Mouse (Mus musculus): ENCODE results near the gene Ergic1.

Ergic1 gene

DNA sequence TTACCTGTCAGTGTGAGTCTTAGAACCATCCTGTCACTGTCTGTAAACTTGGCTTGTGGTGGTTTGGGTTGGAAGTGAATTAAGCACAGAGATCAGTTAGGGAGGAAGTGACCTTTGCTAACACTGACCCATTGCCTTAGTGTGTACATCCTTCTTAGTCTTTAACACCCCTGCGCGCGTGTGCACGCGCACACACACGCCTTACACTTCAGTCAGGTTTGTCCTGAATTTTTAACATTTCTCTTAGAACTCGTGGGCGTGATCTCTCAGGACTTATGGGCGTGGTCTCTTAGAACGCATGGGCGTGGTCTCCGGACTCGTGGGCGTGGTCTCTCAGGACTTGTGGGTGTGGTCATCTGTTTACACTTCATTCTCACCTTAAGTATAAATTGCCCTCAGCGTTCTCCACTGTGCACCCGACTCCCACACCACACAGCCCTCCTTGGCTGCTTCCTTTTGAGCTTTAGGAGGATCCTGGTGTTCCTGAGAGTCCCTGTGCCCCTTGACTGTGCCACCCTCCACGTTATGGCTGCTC is 39.7 kb downstream of the Ergic1 start:
- DNase-seq (ENCODE audit: low read depth, low spot score) = no peak

DNA sequence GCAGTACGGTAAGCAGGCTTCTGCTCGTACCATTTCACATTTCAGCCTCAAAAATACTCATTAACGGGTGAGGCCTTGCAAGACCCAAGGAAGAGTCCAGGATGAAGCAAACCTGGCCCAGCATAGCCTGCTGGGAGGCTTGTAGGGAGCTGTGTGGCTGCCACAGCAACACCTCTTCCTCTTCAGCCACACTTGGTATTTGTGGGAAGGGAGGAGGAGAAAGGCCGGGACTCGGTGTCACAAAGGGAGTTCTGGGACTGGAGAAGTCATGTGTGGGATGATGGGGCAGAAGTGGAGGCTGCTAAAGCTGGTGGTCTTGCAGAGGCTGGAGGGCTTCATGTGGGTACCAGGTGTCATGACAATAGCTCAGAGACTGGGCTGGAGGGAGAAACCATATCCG is 40.2 kb downstream of the Ergic1 start:
- no peak for DNase-seq (ENCODE audit: low read depth, low spot score)

- DNase-seq (ENCODE audit: low read depth, low spot score) = no peak
Measured at GRCm38 (mm10) chr17:26601926-26602325, 40.6 kb downstream of the Ergic1 start.

DNA sequence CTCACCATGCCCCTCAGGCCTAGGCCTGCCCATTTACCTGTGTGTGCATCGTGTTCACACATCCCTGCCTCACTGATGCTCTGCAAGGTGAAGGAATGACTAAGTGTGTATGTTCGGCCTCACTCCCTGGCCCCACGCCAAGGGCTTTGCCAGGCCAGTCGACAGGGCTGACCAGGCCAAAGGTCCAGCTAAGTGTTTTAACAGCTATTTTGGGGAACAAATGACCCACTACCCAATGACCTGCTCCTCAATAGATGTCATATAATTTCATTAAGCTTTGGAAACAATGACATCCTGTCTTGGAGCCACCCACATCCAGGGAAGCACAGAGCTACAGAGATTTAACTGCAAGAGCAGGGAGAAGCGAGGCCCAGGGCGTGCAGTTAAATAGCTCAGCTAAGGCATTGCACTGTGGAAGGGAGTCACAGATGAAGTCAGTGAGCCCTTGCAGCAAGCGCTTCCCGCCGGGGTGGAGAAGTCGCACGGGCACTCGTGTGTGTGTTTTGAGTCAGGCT is 41.1 kb downstream of the Ergic1 start:
- no peak for DNase-seq (ENCODE audit: low read depth, low spot score)

DNA sequence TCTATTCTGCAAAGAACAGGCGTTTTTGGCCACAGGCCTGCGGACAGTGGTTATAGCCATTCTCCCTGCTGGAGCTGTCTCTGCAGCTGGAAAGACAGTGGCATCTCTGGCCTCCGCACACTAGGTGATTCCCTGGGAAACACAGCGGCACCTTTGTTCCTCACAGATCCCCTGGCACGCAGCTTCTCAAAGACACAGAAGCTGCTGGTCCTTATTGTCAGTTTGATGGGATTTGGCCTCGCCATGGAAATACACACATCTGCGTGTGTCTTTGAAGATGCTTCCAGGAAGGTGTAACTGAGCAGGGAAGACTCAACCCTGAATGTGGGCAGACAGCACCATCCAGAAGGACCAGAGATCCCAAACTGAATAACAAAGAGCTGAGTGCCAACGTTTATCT is 42.0 kb downstream of the Ergic1 start:
- DNase-seq (ENCODE audit: low read depth, low spot score) = no peak

DNA sequence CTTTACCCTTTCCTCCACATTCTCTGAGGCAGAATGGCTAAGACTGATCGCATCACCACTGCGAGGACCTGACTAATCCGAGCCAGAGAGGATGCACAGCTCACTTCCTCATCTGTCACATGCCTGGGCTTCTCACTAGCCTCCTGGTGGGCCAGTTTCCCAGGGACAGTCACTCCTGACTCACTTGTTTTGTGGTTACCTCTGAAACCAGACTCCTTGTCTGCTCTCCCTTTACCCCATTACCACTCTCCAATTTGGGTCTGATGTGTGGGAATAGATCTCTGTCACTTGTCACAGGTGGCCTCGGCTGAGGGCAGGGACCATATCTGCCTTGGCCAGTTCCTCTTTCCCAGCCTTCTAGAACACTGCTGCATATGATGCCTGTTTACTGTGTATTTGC is 44.3 kb downstream of the Ergic1 start:
- DNase-seq (ENCODE audit: low read depth, low spot score) = no peak

DNA sequence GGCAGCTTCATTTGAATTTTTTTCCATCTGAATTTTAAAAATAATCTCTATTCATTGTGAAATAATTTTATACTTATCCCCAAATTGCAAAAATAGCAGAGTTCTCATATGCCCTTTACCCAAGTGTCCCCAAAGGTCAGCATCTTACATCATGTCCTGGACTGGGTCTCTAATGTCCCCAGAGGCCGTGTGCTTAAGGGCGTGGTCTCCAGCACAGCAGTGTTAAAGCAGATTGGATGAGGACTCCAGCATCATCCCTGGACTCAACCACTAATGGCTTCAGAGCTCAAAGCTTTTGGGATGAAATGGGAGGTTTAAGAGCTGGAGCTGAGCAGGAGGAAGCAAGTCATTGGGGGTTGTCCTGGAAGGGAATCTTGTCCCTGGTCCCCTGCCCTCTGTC is 45.2 kb downstream of the Ergic1 start:
- DNase-seq (ENCODE audit: low read depth, low spot score) = no peak

DNA sequence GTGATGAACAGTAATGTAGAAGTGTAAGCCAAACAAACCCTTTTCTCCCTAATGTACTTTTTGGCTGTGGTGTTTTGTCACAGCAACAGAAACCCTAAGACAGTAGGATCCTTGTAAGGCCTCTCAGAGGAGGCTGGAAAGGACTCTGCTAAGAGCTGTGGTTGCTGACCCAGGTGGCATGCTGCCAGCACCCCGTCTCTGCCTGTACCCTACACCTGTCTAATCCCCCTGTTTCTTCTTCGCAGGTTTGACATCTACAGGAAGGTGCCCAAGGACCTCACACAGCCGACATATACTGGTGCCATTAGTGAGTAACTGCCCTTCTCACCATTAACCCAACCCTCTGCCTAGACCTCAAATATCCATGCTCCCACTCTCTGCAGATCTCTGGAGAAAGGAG is 47.1 kb downstream of the Ergic1 start:
- DNase-seq (ENCODE audit: low read depth, low spot score) = no peak

- DNase-seq (ENCODE audit: low read depth, low spot score) = no peak
Measured at GRCm38 (mm10) chr17:26608877-26609276, 47.6 kb downstream of the Ergic1 start.

GRCm38 (mm10) chr17:26609820-26610219 is 48.5 kb downstream of the Ergic1 start:
- DNase-seq (ENCODE audit: low read depth, low spot score) = peak; percentile 82

GRCm38 (mm10) chr17:26611328-26611727 is 50.0 kb downstream of the Ergic1 start:
- DNase-seq (ENCODE audit: low read depth, low spot score) = no peak

GRCm38 (mm10) chr17:26611918-26612317 is 50.6 kb downstream of the Ergic1 start:
- no peak for DNase-seq (ENCODE audit: low read depth, low spot score)

DNA sequence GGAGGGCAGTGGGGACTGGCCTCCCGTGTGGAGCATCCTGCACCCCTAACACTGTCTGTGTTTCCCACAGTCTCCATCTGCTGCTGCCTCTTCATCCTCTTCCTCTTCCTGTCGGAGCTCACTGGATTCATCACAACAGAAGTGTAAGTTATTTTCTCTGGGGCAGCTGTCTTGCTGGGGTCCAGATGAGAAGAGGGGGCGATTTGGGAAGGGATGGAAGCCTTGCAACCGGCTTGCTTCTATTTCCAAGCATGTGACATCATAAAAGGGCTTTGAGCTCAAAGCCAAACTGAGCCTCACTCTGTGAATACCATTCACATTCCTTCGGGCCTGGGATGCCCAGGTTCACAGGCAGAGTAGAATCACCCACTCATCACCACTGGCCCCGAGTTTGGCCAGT is 53.0 kb downstream of the Ergic1 start:
- DNase-seq (ENCODE audit: low read depth, low spot score) = no peak

DNA sequence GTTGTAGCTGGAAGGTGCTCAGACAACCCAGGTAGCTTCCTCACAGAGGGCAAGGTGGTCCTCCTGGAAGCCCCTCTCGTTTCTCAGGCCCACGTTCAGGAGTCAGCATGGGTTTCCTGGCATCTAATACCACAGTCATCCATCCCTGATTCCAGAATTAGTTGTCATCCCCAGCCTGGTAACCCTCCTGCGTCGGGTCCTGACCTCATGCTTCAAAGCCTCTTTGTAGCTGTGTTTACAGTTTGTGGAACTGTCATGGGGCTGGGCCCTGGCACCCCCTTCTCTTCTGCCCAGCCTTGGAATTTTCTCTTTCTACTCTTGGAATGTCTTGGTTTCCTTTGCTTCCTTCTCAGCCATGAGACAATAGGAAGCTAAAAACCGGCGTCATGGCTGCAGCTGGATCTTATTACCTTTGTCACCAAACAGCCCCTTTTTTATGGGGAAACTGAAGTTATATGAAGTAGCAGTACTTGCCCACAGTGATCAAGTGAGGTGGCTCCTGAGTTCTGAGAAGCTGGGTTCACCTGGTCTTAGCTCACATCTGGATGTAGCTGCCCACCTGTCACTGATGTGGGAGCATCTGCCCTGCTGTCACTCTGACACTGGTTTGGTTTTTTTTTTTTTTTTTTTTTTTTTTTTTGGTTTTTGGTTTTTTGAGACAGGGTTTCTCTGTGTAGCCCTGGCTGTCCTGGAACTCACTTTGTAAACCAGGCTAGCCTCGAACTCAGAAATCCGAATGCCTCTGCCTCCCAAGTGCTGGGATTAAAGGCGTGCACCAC is 53.6 kb downstream of the Ergic1 start:
- no peak for DNase-seq (ENCODE audit: low read depth, low spot score)

GRCm38 (mm10) chr17:26616696-26617095 is 55.4 kb downstream of the Ergic1 start:
- DNase-seq (ENCODE audit: low read depth, low spot score) = no peak

DNA sequence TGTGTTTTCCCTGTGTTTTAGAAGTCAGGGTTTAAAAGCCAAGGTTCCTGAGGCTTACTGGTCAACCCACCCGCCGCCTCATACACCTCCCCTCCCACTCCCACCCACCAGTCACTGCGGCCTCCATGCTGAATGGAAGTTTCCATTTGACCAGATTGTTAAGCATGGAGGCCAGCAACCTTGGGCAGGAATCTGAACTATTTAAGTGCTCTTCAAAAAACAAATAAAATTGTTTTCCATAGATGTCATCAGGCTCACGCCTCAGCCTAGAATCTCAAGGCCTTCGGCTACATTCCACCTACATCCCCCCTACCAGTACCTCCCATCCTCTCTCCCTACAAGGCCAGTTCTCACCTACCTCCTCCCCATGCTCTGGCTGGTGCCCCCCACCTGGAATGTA is 57.2 kb downstream of the Ergic1 start:
- DNase-seq (ENCODE audit: low read depth, low spot score) = no peak

GRCm38 (mm10) chr17:26619577-26619976 is 58.3 kb downstream of the Ergic1 start:
- DNase-seq (ENCODE audit: low read depth, low spot score) = no peak

DNA sequence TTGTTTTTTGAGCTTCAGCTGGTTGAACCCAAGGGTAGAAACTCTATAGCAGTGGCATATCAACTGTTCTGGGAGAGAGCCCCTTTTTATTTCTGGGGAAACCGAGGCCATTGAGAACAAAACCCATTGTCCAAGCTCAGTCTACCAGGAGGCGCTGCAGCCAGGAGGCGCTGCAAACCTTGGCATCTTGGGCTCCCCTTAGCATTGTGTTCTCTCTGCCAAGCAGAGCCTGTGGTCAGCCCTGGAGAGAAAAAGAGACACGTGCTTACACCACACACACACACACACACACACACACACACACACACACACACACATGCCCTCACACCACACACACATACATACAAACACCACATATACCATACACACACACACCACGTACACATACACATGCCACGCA is 59.0 kb downstream of the Ergic1 start:
- no peak for DNase-seq (ENCODE audit: low read depth, low spot score)

DNA sequence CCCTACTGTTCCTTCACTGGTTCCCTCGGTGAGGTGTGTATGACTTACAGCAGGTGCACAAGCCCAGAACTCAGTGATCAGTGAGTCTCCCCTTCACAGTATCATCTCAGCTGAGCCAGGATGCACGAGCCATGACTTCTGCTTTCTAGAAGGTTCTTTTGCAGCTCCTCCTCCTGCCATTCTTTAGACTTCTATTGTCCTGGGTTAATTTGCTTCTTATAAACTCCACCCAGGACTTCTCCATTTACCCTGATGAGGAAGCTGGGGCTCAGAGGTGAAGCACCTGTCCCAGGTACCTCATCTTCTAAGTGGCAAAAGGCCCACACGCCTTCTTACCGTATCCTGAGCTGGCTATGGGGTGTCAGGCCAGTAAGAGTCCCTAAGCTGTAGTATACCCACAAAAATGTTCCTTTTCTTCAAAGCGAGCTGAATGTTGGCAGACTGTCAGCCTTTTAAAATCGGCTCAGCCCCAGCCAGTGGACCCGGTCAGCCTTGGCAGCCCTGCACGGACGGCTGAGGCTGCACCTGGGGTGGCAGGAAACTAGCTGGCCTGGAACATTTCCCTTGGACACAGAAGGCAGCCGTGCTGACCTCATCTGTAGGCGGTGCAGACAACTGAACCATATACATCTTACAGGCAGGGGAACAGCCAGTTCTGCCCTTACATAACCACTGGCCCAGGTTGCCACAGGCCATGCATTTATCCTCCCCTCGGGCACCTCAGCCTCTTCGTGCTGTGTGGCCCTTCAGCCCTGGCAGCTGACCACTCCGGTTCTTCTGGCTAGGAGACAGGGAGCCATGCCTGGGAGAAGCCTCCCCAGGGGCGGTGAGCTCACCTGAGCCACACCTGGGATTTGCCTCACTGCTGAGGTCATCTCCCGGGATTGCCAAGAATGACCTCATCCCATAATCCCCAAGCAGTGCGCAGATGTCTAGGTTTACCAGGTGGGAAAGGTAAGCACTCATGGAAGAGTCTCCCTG is 59.8 kb downstream of the Ergic1 start:
- DNase-seq (ENCODE audit: low read depth, low spot score) = no peak

DNA sequence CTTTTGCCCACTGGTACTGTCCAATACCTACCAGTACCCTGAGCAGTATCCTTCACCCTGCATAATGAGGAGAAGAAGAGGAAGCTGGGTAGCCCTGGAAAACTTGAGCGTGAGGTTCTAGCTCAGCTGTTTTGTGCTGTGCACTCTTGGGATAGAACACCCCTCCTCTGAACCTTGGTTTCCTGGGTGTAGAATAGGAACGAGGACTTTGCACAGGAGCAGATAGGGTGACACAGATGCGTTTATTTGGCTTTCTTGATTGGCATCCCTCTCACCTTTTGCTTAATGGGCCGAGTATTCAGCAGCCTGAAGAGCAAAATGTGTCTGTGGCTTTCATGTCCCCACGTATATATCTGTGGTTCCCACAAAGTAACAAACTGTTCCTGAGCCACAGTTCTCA is 60.6 kb downstream of the Ergic1 start:
- no peak for DNase-seq (ENCODE audit: low read depth, low spot score)

GRCm38 (mm10) chr17:26623991-26624390 is 62.7 kb downstream of the Ergic1 start:
- no peak for DNase-seq (ENCODE audit: low read depth, low spot score)

DNA sequence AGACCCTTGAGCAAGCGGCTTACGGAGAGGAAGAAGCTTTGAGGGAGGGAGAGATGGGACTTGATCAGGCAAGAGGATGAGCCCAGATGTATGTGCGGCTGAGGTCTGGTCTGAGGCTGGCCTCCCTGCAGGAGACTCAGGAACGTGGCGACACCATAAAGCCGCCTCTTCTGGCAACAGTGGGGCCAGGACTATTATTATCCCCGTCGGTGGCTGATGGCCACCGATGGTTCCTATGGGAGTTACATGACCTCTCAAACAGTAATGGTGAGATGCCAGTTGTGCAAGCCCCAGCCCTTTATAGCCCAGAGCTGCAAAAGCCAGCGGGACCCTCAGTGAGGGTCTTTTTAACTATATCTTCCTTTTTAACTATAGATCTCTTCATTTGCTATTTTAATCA is 63.7 kb downstream of the Ergic1 start:
- DNase-seq (ENCODE audit: low read depth, low spot score) = no peak

Measured in telencephalon, adult 2 months (tissue).